8 mouse cellular contexts compared by ENCODE assay signal in the genomic region with DNA sequence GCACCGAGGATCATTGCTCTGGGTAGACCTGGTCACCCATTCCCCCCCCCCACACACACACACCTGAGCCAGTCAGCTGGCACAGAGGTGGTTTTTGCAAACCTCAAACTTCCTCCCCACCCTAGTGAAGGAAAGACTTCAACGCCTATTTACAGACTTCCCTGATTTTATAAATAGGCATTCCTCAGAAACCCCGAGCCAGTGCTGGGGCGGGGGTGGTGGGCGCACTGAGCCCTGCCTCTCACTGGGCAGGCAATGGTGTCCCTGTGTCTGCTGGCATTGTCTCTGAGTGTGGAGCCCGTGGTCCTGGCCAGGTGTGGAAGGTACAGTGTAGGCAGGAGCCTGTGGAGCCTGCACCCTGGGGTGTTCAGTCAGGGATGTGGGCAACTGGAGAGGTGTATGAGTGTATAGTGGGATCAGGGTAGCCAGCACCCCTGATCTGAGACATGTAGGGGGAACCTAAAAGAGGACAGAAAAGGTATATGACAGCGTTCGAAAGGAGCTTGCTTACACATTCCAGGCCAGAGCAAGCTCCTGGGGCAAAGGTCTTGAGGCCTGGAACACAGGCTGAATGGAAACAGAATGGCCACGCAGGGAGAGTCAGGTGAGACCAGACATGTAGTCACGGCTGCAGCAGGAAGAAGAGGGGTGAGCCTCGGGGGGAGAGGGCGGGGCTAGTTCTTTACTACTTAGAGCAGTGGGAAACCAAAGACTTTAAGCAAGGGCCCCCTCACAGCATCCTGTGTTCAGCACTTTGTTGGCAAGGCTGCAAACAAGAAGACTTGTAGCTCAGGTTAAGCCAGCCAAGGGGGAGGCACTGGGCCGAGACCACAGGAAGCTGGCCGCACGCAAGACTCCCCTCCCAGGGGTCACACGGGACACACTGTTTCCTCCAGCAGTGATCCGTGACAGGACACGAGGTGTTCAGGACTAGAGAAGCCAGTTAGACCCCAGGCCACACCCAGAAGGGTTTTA. TPM values are rescaled to one million over a fixed set of nuclear protein-coding genes. Genes with fewer than 3 reads are reported as not detected.
DNase-seq lines count a peak whose midpoint lies in the region; ATAC-seq and TF ChIP-seq lines count a peak whose summit lies in the region.
"Had no signal": no experiment of that assay in that cellular context is flagged by ENCODE, and none has a peak within 500 bp of the region (broad histone marks: within the 10 kb centered on the region; RNA-seq: fewer than 3 reads in every experiment).

No protein-coding gene starts in this region.

- H3K27ac ChIP-seq in kidney, postnatal 0 days: peak overlapping the region; percentile 75
- no peak overlapping the region for H3K27ac ChIP-seq in cerebellum, adult 2 months (ENCODE audit: insufficient read depth, low read length)

- H3K4me3 ChIP-seq in kidney, postnatal 0 days (replicated peaks; ENCODE audit: low read depth, low read length): no peak overlapping the region
- no peak overlapping the region for H3K4me3 ChIP-seq in cerebellum, adult 2 months (replicated peaks; ENCODE audit: insufficient read depth, low read depth, low read length)

- no peak for TF ChIP-seq CTCF in Patski (IDR thresholded peaks at IDR 0.05)
- TF ChIP-seq CTCF in kidney, postnatal 0 days (IDR thresholded peaks at IDR 0.05; ENCODE audit: low read depth): no peak
- no peak for TF ChIP-seq CTCF in cerebellum, adult 2 months (IDR thresholded peaks at IDR 0.05; ENCODE audit: borderline replicate concordance, insufficient read depth, low read depth, low read length)

- peak overlapping the region; percentile 1; the same call in 1 of the 2 replicates for H3K9ac ChIP-seq in kidney, postnatal 0 days (ENCODE audit: low read depth, low read length)

- no peaks in the 10 kb centered on the region for H3K9me3 ChIP-seq in kidney, postnatal 0 days (replicated peaks; ENCODE audit: low read length)

- no peak for TF ChIP-seq POLR2A in cerebellum, adult 2 months (IDR thresholded peaks at IDR 0.05; ENCODE audit: borderline replicate concordance, insufficient read depth, low read length)

- in situ Hi-C loops in Patski (cut with MboI; ENCODE audit: low pct_unique_long_range_greater_than_20kb): loop anchor here (10.0 kb wide), 1 partner anchor 345 kb away; no protein-coding TSS in a partner anchor

- peak; percentile 9 for ATAC-seq in Patski
- peak; percentile 93 for ATAC-seq in kidney, postnatal 0 days (replicated peaks; ENCODE audit: low FRiP score, low read depth)

- DNase-seq in CD4-positive, CD25-positive, alpha-beta regulatory T cell, adult 2 months (ENCODE audit: low read depth, low spot score): peak; percentile 82
- no peak for DNase-seq in Patski (ENCODE audit: low read depth, low spot score)
- peak; percentile 70 for DNase-seq in kidney, postnatal 0 days (ENCODE audit: low spot score)
- DNase-seq in spleen, adult 12 weeks (ENCODE audit: low spot score): peak; percentile 73
- DNase-seq in frontal cortex, adult 2 months (ENCODE audit: extremely low spot score in 1 of 2, low spot score in 1 of 2): no peak
- no peak for DNase-seq in cerebellum, adult 9-10 months
- DNase-seq in cerebellum, adult 2 months: no peak

- peaks cover 23% of the 10 kb centered on the region; the same call in 1 of the 2 replicates for H3K4me1 ChIP-seq in kidney, postnatal 0 days (replicated peaks; ENCODE audit: insufficient read depth, low read length)
- no peaks in the 10 kb centered on the region; the same call in 1 of the 2 replicates for H3K4me1 ChIP-seq in cerebellum, adult 2 months (ENCODE audit: control insufficient read depth, insufficient read depth, low read length)

- POLR2A ChIA-PET in Patski (lab: Charles Lee): interaction anchor here (1.0 kb wide), 1 partner anchor 10 kb away, joined by 3 read pairs; no protein-coding TSS in a partner anchor

- 27% methylated on average over 18 of the region's 18 CpGs for WGBS in kidney, postnatal 0 days
- 75% methylated on average over 18 of the region's 18 CpGs for WGBS in cerebellum, adult 2 months

- CTCF ChIA-PET in Patski (lab: Charles Lee): interaction anchor here (1.3 kb wide), 1 partner anchor 21 kb away, joined by 4 read pairs; no protein-coding TSS in a partner anchor

- no peaks in the 10 kb centered on the region for H3K36me3 ChIP-seq in kidney, postnatal 0 days (ENCODE audit: insufficient read depth, low read length)

- H3K4me2 ChIP-seq in kidney, postnatal 0 days (ENCODE audit: low read length): no peak overlapping the region
- H3K4me2 ChIP-seq: midbrain, embryonic 11.5 days had no signal

- H3K27me3 ChIP-seq in Patski: no peaks in the 10 kb centered on the region
- no peaks in the 10 kb centered on the region for H3K27me3 ChIP-seq in kidney, postnatal 0 days (ENCODE audit: insufficient read depth, low read length)
- H3K27me3 ChIP-seq in cerebellum, adult 2 months (ENCODE audit: control insufficient read depth, insufficient read depth, low read length): no peaks in the 10 kb centered on the region

RNA-seq across cellular contexts. Expression of gene Hvcn1, which starts 13.3 kb away (rescaled TPM):
- 0.15 TPM for polyA plus RNA-seq in Patski (2021)
- polyA plus RNA-seq in kidney, postnatal 0 days (2015; fragmentation: Nextera tagmentation; extraction: Ambion mirVana): 12.2 and 13.5 TPM in 2 replicates
- polyA plus RNA-seq in frontal cortex, adult 2 months (2012; rRNA removed): 3.4 and 5.9 TPM in 2 replicates
- polyA plus RNA-seq in cerebellum, adult 2 months (2012; rRNA removed): 1.00 and 1.3 TPM in 2 replicates

RNA-seq across cellular contexts. Expression of gene Tctn1, which starts 44.3 kb away (rescaled TPM):
- polyA plus RNA-seq in Patski (2021): 50.7 TPM
- 5.2 and 6.6 TPM in 2 replicates for polyA plus RNA-seq in kidney, postnatal 0 days (2015; fragmentation: Nextera tagmentation; extraction: Ambion mirVana)
- 39.5 and 46.5 TPM in 2 replicates for polyA plus RNA-seq in frontal cortex, adult 2 months (2012; rRNA removed)
- 28.6 and 29.2 TPM in 2 replicates for polyA plus RNA-seq in cerebellum, adult 2 months (2012; rRNA removed)

Comparison
In these comparisons a context has a peak if more than half of its experiments do, and no peak if none do; other contexts are left out.
1. DNase-seq: peak in CD4-positive, CD25-positive, alpha-beta regulatory T cell, adult 2 months (single experiment), kidney, postnatal 0 days (single experiment) and spleen, adult 12 weeks (single experiment); none in Patski (single experiment), frontal cortex, adult 2 months (0 of 2), cerebellum, adult 9-10 months (single experiment) and cerebellum, adult 2 months (0 of 2).